26 mouse cellular contexts compared by ENCODE assay signal in the genomic region with DNA sequence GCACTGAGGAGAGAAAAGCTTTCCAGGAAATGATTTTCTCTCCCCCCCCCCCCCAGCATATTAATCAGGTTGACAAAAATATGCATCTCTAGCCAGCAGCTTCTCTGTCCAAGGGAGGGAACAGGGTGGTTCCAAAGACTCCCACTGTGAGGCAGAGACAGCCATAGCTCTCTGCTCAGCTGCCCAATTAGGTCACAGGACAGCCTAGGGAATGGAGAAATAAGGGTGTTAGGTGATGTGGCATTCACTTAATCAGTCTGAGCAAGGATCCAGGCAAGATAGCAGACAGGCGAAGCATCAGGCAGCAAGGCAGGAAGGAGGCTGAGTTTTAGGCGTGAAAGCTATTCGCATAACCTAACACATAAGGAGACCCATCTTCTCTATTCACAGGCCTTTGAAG.
"Had no signal": no experiment of that assay in that cellular context is flagged by ENCODE, and none has a peak within 500 bp of the region (broad histone marks: within the 10 kb centered on the region; RNA-seq: fewer than 3 reads in every experiment).

No protein-coding gene starts in this region.

- H3K9me3 ChIP-seq: embryonic facial prominence, embryonic 10.5 days; embryonic facial prominence, embryonic 12.5 days; embryonic facial prominence, embryonic 13.5 days; embryonic facial prominence, embryonic 15.5 days; forebrain, embryonic 10.5 days; forebrain, embryonic 12.5 days; forebrain, embryonic 13.5 days; forebrain, embryonic 15.5 days had no signal

- H3K9ac ChIP-seq: embryonic facial prominence, embryonic 12.5 days; embryonic facial prominence, embryonic 13.5 days; embryonic facial prominence, embryonic 15.5 days; forebrain, embryonic 12.5 days; forebrain, embryonic 13.5 days; forebrain, embryonic 15.5 days; forebrain, postnatal 0 days had no signal

- H3K4me3 ChIP-seq: embryonic facial prominence, embryonic 10.5 days; embryonic facial prominence, embryonic 12.5 days; embryonic facial prominence, embryonic 13.5 days; embryonic facial prominence, embryonic 15.5 days; erythroblast, embryonic 14.5 days; forebrain, embryonic 10.5 days; forebrain, embryonic 12.5 days; forebrain, embryonic 13.5 days; forebrain, embryonic 15.5 days; gastrocnemius, adult 2 months had no signal

- H3K4me1 ChIP-seq: embryonic facial prominence, embryonic 10.5 days; embryonic facial prominence, embryonic 12.5 days; embryonic facial prominence, embryonic 13.5 days; embryonic facial prominence, embryonic 15.5 days; forebrain, embryonic 13.5 days; forebrain, embryonic 15.5 days had no signal

- ATAC-seq: forebrain, embryonic 13.5 days; forebrain, embryonic 14.5 days; forebrain, embryonic 15.5 days; forebrain, embryonic 16.5 days; forebrain, postnatal 0 days had no signal

- DNase-seq: cerebellum, adult 8-10 months; cerebellum, adult 9-10 months; cerebellum, adult 9-11 months; cerebellum, postnatal 10 days; cerebellum, postnatal 14 days; cerebellum, postnatal 25 days; embryo, embryonic 11 days; forebrain, postnatal 0 days; gastrocnemius, adult 2 months; gastrocnemius, postnatal 10 days; gastrocnemius, postnatal 14 days; gastrocnemius, postnatal 25 days; gastrocnemius, postnatal 36 days; heart, adult 11 months; heart, adult 18-20 months had no signal

- H3K4me2 ChIP-seq: embryonic facial prominence, embryonic 12.5 days; embryonic facial prominence, embryonic 13.5 days; embryonic facial prominence, embryonic 15.5 days; forebrain, embryonic 12.5 days; forebrain, embryonic 13.5 days; forebrain, embryonic 15.5 days had no signal

- H3K27me3 ChIP-seq: embryonic facial prominence, embryonic 12.5 days; embryonic facial prominence, embryonic 13.5 days; embryonic facial prominence, embryonic 15.5 days; forebrain, embryonic 12.5 days; forebrain, embryonic 13.5 days; forebrain, embryonic 15.5 days had no signal

- H3K27ac ChIP-seq: embryonic facial prominence, embryonic 10.5 days; embryonic facial prominence, embryonic 12.5 days; embryonic facial prominence, embryonic 13.5 days; embryonic facial prominence, embryonic 15.5 days; forebrain, embryonic 10.5 days; forebrain, embryonic 12.5 days; forebrain, embryonic 13.5 days; forebrain, embryonic 15.5 days; gastrocnemius, adult 2 months had no signal

- H3K36me3 ChIP-seq: embryonic facial prominence, embryonic 10.5 days; embryonic facial prominence, embryonic 12.5 days; embryonic facial prominence, embryonic 13.5 days; embryonic facial prominence, embryonic 15.5 days; forebrain, embryonic 10.5 days; forebrain, embryonic 12.5 days; forebrain, embryonic 15.5 days had no signal
